Mouse (Mus musculus) lung, embryonic 14.5 days (tissue): ENCODE data around the gene Eme2. TPM values are rescaled to one million over a fixed set of nuclear protein-coding genes. Genes with fewer than 3 reads are reported as not detected.

Experiments
- ATAC-seq: fragments of 200-750 bp; cut with Nextera tagmentation; 2 replicates; pipeline ENCODE4 v1.8.0; 2017; ENCODE audit warnings: mild to moderate bottlenecking, moderate TSS enrichment, moderate library complexity; ENCODE audit not compliant: insufficient read depth
- DNase-seq: peaks from one replicate; pipeline ENCODE4 v3.0.0-alpha.2; 2015
- H3K27ac ChIP-seq: fragments of 300-500 bp; sonication (generic); 2 replicates; pipeline ENCODE4 v1.5.1; 2014; ENCODE audit warnings: low read depth, mild to moderate bottlenecking, moderate library complexity
- H3K27me3 ChIP-seq: fragments of 300-500 bp; sonication (generic); 2 replicates; pipeline ENCODE4 v1.6.1; 2014; ENCODE audit warnings: low read length, control low read depth; ENCODE audit not compliant: insufficient read depth
- H3K36me3 ChIP-seq: fragments of 300-500 bp; sonication (generic); 2 replicates; pipeline ENCODE4 v1.6.1; 2014; ENCODE audit warnings: control low read depth; ENCODE audit not compliant: insufficient read depth
- H3K4me1 ChIP-seq: fragments of 300-500 bp; sonication (generic); 2 replicates; pipeline ENCODE4 v1.6.1; 2014; ENCODE audit warnings: antibody characterized with exemption, control low read depth; ENCODE audit not compliant: insufficient read depth
- H3K4me2 ChIP-seq: fragments of 300-500 bp; sonication (generic); 2 replicates; pipeline ENCODE4 v1.6.1; 2014; ENCODE audit warnings: mild to moderate bottlenecking
- H3K4me3 ChIP-seq: fragments of 300-500 bp; sonication (generic); 2 replicates; pipeline ENCODE4 v1.5.1; 2014; ENCODE audit warnings: low read depth, low read length
- H3K9ac ChIP-seq: fragments of 300-500 bp; sonication (generic); 2 replicates; pipeline ENCODE4 v1.6.1; 2014
- H3K9me3 ChIP-seq: fragments of 300-500 bp; sonication (generic); 2 replicates; pipeline ENCODE4 v1.6.1; 2016; ENCODE audit warnings: low read depth, low read length, control low read depth
- CTCF ChIP-seq: IDR thresholded peaks from 2 replicates; pipeline ENCODE4 v1.5.1; 2016; ENCODE audit warnings: antibody characterized with exemption, low read depth
- WGBS: fragments of 180-500 bp; shearing (Covaris S2); extraction: QIAGEN DNeasy Blood & Tissue Kit; methylation state at CpG from one replicate; pipeline ENCODE4 v1.1.7; 2014; 5-methylcytosine and 5-hydroxymethylcytosine counted together
- polyA plus RNA-seq: library from polyadenylated mRNA; unstranded; fragments of >200 nt; fragmentation: Nextera tagmentation; extraction: Ambion mirVana; gene quantifications from 2 replicates; pipeline ENCODE4 v1.2.1, GENCODE M21; 2014

The Eme2 gene
- polyA plus RNA-seq, 1 experiment from 2014 or later = 21.2 TPM

GRCm38 (mm10) chr17:24896241-24896992, 1.5 kb upstream of the Eme2 start, which contains the start of gene Nme3:
TSS of gene Nme3 (plus strand) at chr17:24896500.
- peak; percentile 83 for DNase-seq

GRCm38 (mm10) chr17:24895571-24896240, 819 bp upstream of the Eme2 start:
- no peak; the same call in 1 of the 2 replicates for ATAC-seq
- Histone ChIP-seq H3K27ac (peak overlapping the region; percentile 82), H3K4me2 (peak overlapping the region; percentile 96), H3K9ac (peak overlapping the region; percentile 82), H3K36me3 (peaks cover 70% of the 10 kb centered on the region), H3K9me3 (no peaks in the 10 kb centered on the region), H3K27me3 (no peaks in the 10 kb centered on the region), H3K4me3 (peak overlapping the region; percentile 90), H3K4me1 (peaks cover 4% of the 10 kb centered on the region)
- TF ChIP-seq CTCF = no peak
- WGBS = 9% methylated on average over 23 of the region's 23 CpGs
- DNase-seq = no peak

More at GRCm38 (mm10) chr17:24896241-24896992, 1.5 kb upstream of the Eme2 start, which contains the start of gene Nme3:
- TF ChIP-seq CTCF = peak; percentile 36
- H3K27ac ChIP-seq = peak within 1 kb of the TSS; percentile 82
- peak within 1 kb of the TSS; percentile 96 for H3K4me2 ChIP-seq
- H3K36me3 ChIP-seq = peaks cover 70% of the 10 kb centered on the region
- H3K9me3 ChIP-seq = no peaks in the 10 kb centered on the region
- WGBS = 1% methylated on average over 50 of the region's 50 CpGs
- H3K4me3 ChIP-seq = peak within 1 kb of the TSS; percentile 90
- peak; percentile 82 for ATAC-seq
- peaks cover 4% of the 10 kb centered on the region for H3K4me1 ChIP-seq
- H3K9ac ChIP-seq = peak within 1 kb of the TSS; percentile 82
- H3K27me3 ChIP-seq = no peaks in the 10 kb centered on the region

- peaks cover 4% of the 10 kb centered on the region for H3K4me1 ChIP-seq
- WGBS = 9% methylated on average over 31 of the region's 31 CpGs
- DNase-seq (no peak), ATAC-seq (peak; percentile 9)
- no peak for TF ChIP-seq CTCF
- no peaks in the 10 kb centered on the region for H3K27me3 ChIP-seq
- peak overlapping the region; percentile 82 for H3K9ac ChIP-seq
- peak overlapping the region; percentile 21 for H3K27ac ChIP-seq
- peak overlapping the region; percentile 90 for H3K4me3 ChIP-seq
- H3K36me3 ChIP-seq = peaks cover 69% of the 10 kb centered on the region
- no peaks in the 10 kb centered on the region for H3K9me3 ChIP-seq
- peak overlapping the region; percentile 96 for H3K4me2 ChIP-seq
Measured at GRCm38 (mm10) chr17:24894061-24894994, 559 bp downstream of the Eme2 start.

GRCm38 (mm10) chr17:24893276-24893675, 1.6 kb downstream of the Eme2 start:
- Histone ChIP-seq H3K36me3 (peaks cover 66% of the 10 kb centered on the region), H3K4me2 (no peak overlapping the region), H3K27me3 (no peaks in the 10 kb centered on the region), H3K4me1 (peaks cover 4% of the 10 kb centered on the region), H3K4me3 (no peak overlapping the region), H3K27ac (no peak overlapping the region), H3K9me3 (no peaks in the 10 kb centered on the region), H3K9ac (no peak overlapping the region)
- no peak for TF ChIP-seq CTCF
- WGBS = 92% methylated on average over 2 of the region's 2 CpGs
- no peak for DNase-seq
- ATAC-seq = no peak

- WGBS = 86% methylated on average over 12 of the region's 12 CpGs
- DNase-seq (no peak), ATAC-seq (no peak)
- Histone ChIP-seq H3K4me1 (peaks cover 6% of the 10 kb centered on the region), H3K27me3 (no peaks in the 10 kb centered on the region), H3K36me3 (peaks cover 63% of the 10 kb centered on the region), H3K4me3 (no peak overlapping the region), H3K27ac (no peak overlapping the region), H3K4me2 (no peak overlapping the region), H3K9ac (no peak overlapping the region), H3K9me3 (no peaks in the 10 kb centered on the region)
- TF ChIP-seq CTCF = no peak
Measured at GRCm38 (mm10) chr17:24892785-24893184, 2.1 kb downstream of the Eme2 start.

- Histone ChIP-seq H3K9ac (no peak overlapping the region), H3K36me3 (peaks cover 55% of the 10 kb centered on the region), H3K27me3 (no peaks in the 10 kb centered on the region), H3K9me3 (no peaks in the 10 kb centered on the region), H3K27ac (no peak overlapping the region), H3K4me2 (no peak overlapping the region), H3K4me3 (no peak overlapping the region), H3K4me1 (peaks cover 13% of the 10 kb centered on the region)
- ATAC-seq (no peak), DNase-seq (no peak)
- WGBS = 87% methylated on average over 13 of the region's 13 CpGs
- no peak for TF ChIP-seq CTCF
Measured at GRCm38 (mm10) chr17:24891321-24891720, 3.6 kb downstream of the Eme2 start.
